Mouse (Mus musculus) adrenal gland, adult 18-20 months (tissue): ENCODE data around the gene Zfp618. TPM values are rescaled to one million over a fixed set of nuclear protein-coding genes. Genes with fewer than 3 reads are reported as not detected.

Source experiments
- DNase-seq, 2 experiments: peaks; one replicate each; pipeline ENCODE4 v3.0.0; 2021 to 2022; ENCODE audit warnings: low spot score in 2 of 2
- long read RNA-seq, 2 experiments: library from polyadenylated mRNA; stranded (forward); transcript quantifications; one replicate each; pipeline ENCODE4 v2.0.0; 2021
- total RNA-seq, 2 experiments: library from RNA; stranded (reverse); gene quantifications; 1 replicate in 1 of 2; 2 replicates in 1 of 2; pipeline ENCODE4 v1.2.3; 2021

Gene Zfp618
- total RNA-seq, result 1 to 10 TPM; 1.6 to 1.9 TPM
- long read RNA-seq, experiment 1, partial matches to known transcripts, result 0 of 1 reads
- long read RNA-seq, experiment 1, other reads (novel, unspliced or antisense), result 1 of 1 reads
- long read RNA-seq, experiment 2, partial matches to known transcripts, result 0 of 5 reads
- long read RNA-seq, experiment 2, other reads (novel, unspliced or antisense), result 5 of 5 reads

GRCm38 (mm10) chr4:62965497-62966302 lies at the start of gene Zfp618:
Gene Zfp618 (plus strand): TSS chr4:62965573.
- DNase-seq, result peak; percentile 29 to 47

- no peak for DNase-seq
Observed at GRCm38 (mm10) chr4:62917056-62917455, 48.3 kb upstream of the Zfp618 start.

GRCm38 (mm10) chr4:62933798-62934197 lies 31.6 kb upstream of the Zfp618 start:
- DNase-seq, result no peak

GRCm38 (mm10) chr4:62935589-62936218 lies 29.7 kb upstream of the Zfp618 start:
- DNase-seq, result no peak

- DNase-seq, result no peak
Observed at GRCm38 (mm10) chr4:62941961-62942892, 23.1 kb upstream of the Zfp618 start.

- DNase-seq, result no peak
Observed at GRCm38 (mm10) chr4:62944326-62944879, 21.0 kb upstream of the Zfp618 start.

- no peak for DNase-seq
Observed at GRCm38 (mm10) chr4:62963806-62964205, 1.6 kb upstream of the Zfp618 start.

- peak; percentile 14 to 46 for DNase-seq
Observed at GRCm38 (mm10) chr4:62964844-62965496, 403 bp upstream of the Zfp618 start.

- DNase-seq, result no peak
Observed at GRCm38 (mm10) chr4:62969526-62969925, 4.2 kb downstream of the Zfp618 start.

GRCm38 (mm10) chr4:62971991-62972390 lies 6.6 kb downstream of the Zfp618 start:
- DNase-seq, result no peak

- DNase-seq, result no peak
Observed at GRCm38 (mm10) chr4:62973086-62973485, 7.7 kb downstream of the Zfp618 start.

- DNase-seq, result no peak
Observed at GRCm38 (mm10) chr4:62974901-62975300, 9.5 kb downstream of the Zfp618 start.

- no peak for DNase-seq
Observed at GRCm38 (mm10) chr4:62975541-62975940, 10.2 kb downstream of the Zfp618 start.

GRCm38 (mm10) chr4:62977454-62977853 lies 12.1 kb downstream of the Zfp618 start:
- DNase-seq, result no peak

- no peak for DNase-seq
Observed at GRCm38 (mm10) chr4:62978501-62978911, 13.1 kb downstream of the Zfp618 start.

GRCm38 (mm10) chr4:62981572-62981971 lies 16.2 kb downstream of the Zfp618 start:
- DNase-seq, result no peak

- DNase-seq, result no peak
Observed at GRCm38 (mm10) chr4:62983556-62983955, 18.2 kb downstream of the Zfp618 start.

GRCm38 (mm10) chr4:62991336-62991735 lies 26.0 kb downstream of the Zfp618 start:
- no peak for DNase-seq

- DNase-seq, result no peak
Observed at GRCm38 (mm10) chr4:62993190-62993589, 27.8 kb downstream of the Zfp618 start.

GRCm38 (mm10) chr4:62997606-62998005 lies 32.2 kb downstream of the Zfp618 start:
- no peak for DNase-seq
